Mouse (Mus musculus) liver, embryonic 15.5 days (tissue): ENCODE data around the gene Palm3. TPM values are rescaled to one million over a fixed set of nuclear protein-coding genes. Genes with fewer than 3 reads are reported as not detected.

Experiments used
- ATAC-seq: fragments of 200-750 bp; cut with Nextera tagmentation; 2 replicates; pipeline ENCODE4 v1.8.0; 2017; ENCODE audit warnings: moderate number of reproducible peaks, mild to moderate bottlenecking, moderate library complexity; ENCODE audit not compliant: insufficient read depth
- H3K27ac ChIP-seq: fragments of 300-500 bp; sonication (generic); replicated peaks from 2 replicates; pipeline ENCODE4 v1.5.1; 2015; ENCODE audit warnings: mild to moderate bottlenecking, inconsistent platforms
- H3K27me3 ChIP-seq: fragments of 300-500 bp; sonication (generic); 2 replicates; pipeline ENCODE4 v1.6.1; 2015; ENCODE audit warnings: mild to moderate bottlenecking, inconsistent platforms
- H3K36me3 ChIP-seq: fragments of 300-500 bp; sonication (generic); replicated peaks from 2 replicates; pipeline ENCODE4 v1.6.1; 2015; ENCODE audit warnings: moderate library complexity, mild to moderate bottlenecking, inconsistent platforms
- H3K4me1 ChIP-seq: fragments of 300-500 bp; sonication (generic); replicated peaks from 2 replicates; pipeline ENCODE4 v1.6.1; 2015; ENCODE audit warnings: inconsistent platforms
- H3K4me2 ChIP-seq: fragments of 300-500 bp; sonication (generic); 2 replicates; pipeline ENCODE4 v1.6.1; 2015; ENCODE audit warnings: moderate library complexity, mild to moderate bottlenecking, inconsistent platforms
- H3K4me3 ChIP-seq: fragments of 300-500 bp; sonication (generic); replicated peaks from 2 replicates; pipeline ENCODE4 v1.5.1; 2015; ENCODE audit warnings: mild to moderate bottlenecking, inconsistent platforms
- H3K9ac ChIP-seq: fragments of 300-500 bp; sonication (generic); 2 replicates; pipeline ENCODE4 v1.6.1; 2015; ENCODE audit warnings: moderate library complexity, mild to moderate bottlenecking, inconsistent platforms
- H3K9me3 ChIP-seq: fragments of 300-500 bp; sonication (generic); replicated peaks from 2 replicates; pipeline ENCODE4 v1.6.1; 2016; ENCODE audit warnings: inconsistent platforms
- WGBS: fragments of 180-500 bp; shearing (Covaris S2); methylation state at CpG from one replicate; pipeline ENCODE4 v1.1.7; 2015; ENCODE audit warnings: mixed read lengths; ENCODE audit not compliant: insufficient replicate concordance; 5-methylcytosine and 5-hydroxymethylcytosine counted together
- polyA plus RNA-seq: library from polyadenylated mRNA; unstranded; fragments of >200 nt; fragmentation: Nextera tagmentation; extraction: Ambion mirVana; gene quantifications from 2 replicates; pipeline ENCODE4 v1.2.1, GENCODE M21; 2015

Palm3 gene
- polyA plus RNA-seq, 1 experiment from 2014 or later = 0.23 TPM

- no peak; the same call in 1 of the 2 replicates for ATAC-seq
- H3K27ac ChIP-seq = no peak overlapping the region
- no peaks in the 10 kb centered on the region for H3K36me3 ChIP-seq
- H3K4me1 ChIP-seq = peaks cover 6% of the 10 kb centered on the region; the same call in 1 of the 2 replicates
- WGBS = 24% methylated on average over 3 of the region's 3 CpGs
- H3K9me3 ChIP-seq = no peaks in the 10 kb centered on the region
- no peak overlapping the region for H3K4me3 ChIP-seq
- peaks cover 22% of the 10 kb centered on the region for H3K27me3 ChIP-seq
- H3K9ac ChIP-seq = no peak overlapping the region
- H3K4me2 ChIP-seq = no peak overlapping the region
Observed at GRCm38 (mm10) chr8:84052746-84053145, 31.5 kb downstream of the Palm3 start.

- Histone ChIP-seq H3K9me3 (no peaks in the 10 kb centered on the region), H3K4me3 (no peak overlapping the region), H3K4me2 (no peak overlapping the region), H3K36me3 (no peaks in the 10 kb centered on the region), H3K9ac (no peak overlapping the region), H3K27me3 (peaks cover 22% of the 10 kb centered on the region), H3K27ac (no peak overlapping the region), H3K4me1 (peaks cover 6% of the 10 kb centered on the region; the same call in 1 of the 2 replicates)
- no peak for ATAC-seq
- WGBS = 77% methylated on average over 5 of the region's 5 CpGs
Observed at GRCm38 (mm10) chr8:84053229-84053628, 32.0 kb downstream of the Palm3 start.

DNA sequence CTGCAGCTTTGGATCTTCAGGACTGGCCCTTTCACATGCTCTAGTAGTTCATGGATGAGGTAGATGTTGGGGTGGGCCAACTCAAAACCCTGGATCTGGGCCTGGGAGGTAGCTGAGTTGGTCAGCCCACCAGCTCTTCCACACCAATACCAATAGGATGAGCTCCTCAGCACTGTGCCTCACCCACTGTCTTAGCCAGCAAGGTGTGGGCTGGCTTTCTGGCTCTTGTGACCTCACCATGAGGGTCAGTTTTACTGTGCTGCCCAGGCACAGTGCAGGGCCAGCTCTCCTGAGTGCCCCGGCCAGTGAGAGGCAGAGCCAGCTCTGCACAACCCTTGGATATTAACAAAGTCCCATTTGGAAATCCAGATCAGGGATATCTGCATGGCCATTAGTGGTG lies 36.6 kb downstream of the Palm3 start:
- Histone ChIP-seq H3K4me3 (no peak overlapping the region), H3K27ac (no peak overlapping the region), H3K27me3 (0 out of 2 replicates have a peak, but pooled peaks cover 4% of the 10 kb centered on the region), H3K36me3 (no peaks in the 10 kb centered on the region), H3K4me2 (no peak overlapping the region), H3K4me1 (peaks cover 8% of the 10 kb centered on the region; the same call in 1 of the 2 replicates), H3K9ac (no peak overlapping the region), H3K9me3 (no peaks in the 10 kb centered on the region)
- 62% methylated on average over 1 of the region's 1 CpGs for WGBS
- no peak for ATAC-seq

- ATAC-seq = no peak
- Histone ChIP-seq H3K9me3 (no peaks in the 10 kb centered on the region), H3K4me2 (no peak overlapping the region), H3K4me3 (no peak overlapping the region), H3K27me3 (0 out of 2 replicates have a peak, but pooled peaks cover 4% of the 10 kb centered on the region), H3K27ac (no peak overlapping the region), H3K4me1 (peaks cover 15% of the 10 kb centered on the region; the same call in 1 of the 2 replicates), H3K36me3 (no peaks in the 10 kb centered on the region), H3K9ac (no peak overlapping the region)
- WGBS = 81% methylated on average over 2 of the region's 2 CpGs
Observed at GRCm38 (mm10) chr8:84059226-84059625, 38.0 kb downstream of the Palm3 start.

GRCm38 (mm10) chr8:84060245-84060644 lies 39.0 kb downstream of the Palm3 start:
- no peaks in the 10 kb centered on the region for H3K9me3 ChIP-seq
- WGBS = 28% methylated on average over 2 of the region's 2 CpGs

GRCm38 (mm10) chr8:84063861-84064610 lies 42.8 kb downstream of the Palm3 start:
- Histone ChIP-seq H3K9ac (no peak overlapping the region), H3K36me3 (no peaks in the 10 kb centered on the region), H3K4me3 (no peak overlapping the region), H3K4me2 (no peak overlapping the region), H3K9me3 (no peaks in the 10 kb centered on the region), H3K27me3 (no peaks in the 10 kb centered on the region), H3K4me1 (peaks cover 50% of the 10 kb centered on the region), H3K27ac (peak overlapping the region; percentile 21; the same call in 1 of the 2 replicates)
- no peak for ATAC-seq
- 26% methylated on average over 8 of the region's 8 CpGs for WGBS

More at GRCm38 (mm10) chr8:84060245-84060644, 39.0 kb downstream of the Palm3 start:
- no peak overlapping the region for H3K27ac ChIP-seq
- peak; percentile 67 for ATAC-seq
- no peak overlapping the region for H3K4me3 ChIP-seq
- 0 out of 2 replicates have a peak, but pooled peaks cover 4% of the 10 kb centered on the region for H3K27me3 ChIP-seq
- no peak overlapping the region for H3K9ac ChIP-seq
- H3K4me2 ChIP-seq = no peak overlapping the region
- H3K4me1 ChIP-seq = peaks cover 25% of the 10 kb centered on the region
- no peaks in the 10 kb centered on the region for H3K36me3 ChIP-seq

DNA sequence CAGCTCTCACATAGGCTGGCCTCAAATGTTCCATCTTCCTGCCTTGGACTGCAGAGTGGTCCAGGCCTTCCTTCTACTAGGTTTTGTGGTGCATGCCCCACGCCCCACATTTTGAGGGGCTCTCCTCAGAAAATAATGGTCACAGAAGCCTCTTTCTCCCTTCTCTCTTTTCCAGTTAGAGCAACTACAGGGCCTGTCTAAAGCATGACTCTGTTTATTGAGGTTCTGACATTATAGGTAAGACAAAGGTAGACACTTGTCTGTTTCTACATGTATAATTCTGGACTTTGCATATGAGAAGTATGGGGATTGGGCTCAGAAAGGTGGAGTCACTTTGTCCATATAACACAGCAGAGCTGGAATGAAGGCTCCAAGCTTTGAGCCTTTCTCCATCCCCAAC lies 43.8 kb downstream of the Palm3 start, which contains the start of gene Gm10643:
Gm10643 (minus strand) TSS at position 101 of the 400 bp plus-strand sequence.
- no peak for ATAC-seq
- 85% methylated on average over 1 of the region's 1 CpGs for WGBS

GRCm38 (mm10) chr8:84065457-84066072 lies 44.3 kb downstream of the Palm3 start:
- peak overlapping the region; percentile 74 for H3K4me3 ChIP-seq
- H3K4me1 ChIP-seq = peaks cover 58% of the 10 kb centered on the region
- H3K4me2 ChIP-seq = peak overlapping the region; percentile 92
- H3K27ac ChIP-seq = peak overlapping the region; percentile 96
- no peak for ATAC-seq
- H3K9ac ChIP-seq = peak overlapping the region; percentile 76
- H3K27me3 ChIP-seq = no peaks in the 10 kb centered on the region
- WGBS = 15% methylated on average over 5 of the region's 5 CpGs
- H3K9me3 ChIP-seq = no peaks in the 10 kb centered on the region
- no peaks in the 10 kb centered on the region for H3K36me3 ChIP-seq

More for the DNA sequence above, 43.8 kb downstream of the Palm3 start, which contains the start of gene Gm10643:
- Histone ChIP-seq H3K4me1 (peaks cover 60% of the 10 kb centered on the region), H3K36me3 (no peaks in the 10 kb centered on the region), H3K9ac (peak within 1 kb of the TSS; percentile 76), H3K27ac (peak within 1 kb of the TSS; percentile 96), H3K4me2 (peak within 1 kb of the TSS; percentile 92), H3K27me3 (no peaks in the 10 kb centered on the region), H3K9me3 (no peaks in the 10 kb centered on the region), H3K4me3 (peak within 1 kb of the TSS; percentile 74)

DNA sequence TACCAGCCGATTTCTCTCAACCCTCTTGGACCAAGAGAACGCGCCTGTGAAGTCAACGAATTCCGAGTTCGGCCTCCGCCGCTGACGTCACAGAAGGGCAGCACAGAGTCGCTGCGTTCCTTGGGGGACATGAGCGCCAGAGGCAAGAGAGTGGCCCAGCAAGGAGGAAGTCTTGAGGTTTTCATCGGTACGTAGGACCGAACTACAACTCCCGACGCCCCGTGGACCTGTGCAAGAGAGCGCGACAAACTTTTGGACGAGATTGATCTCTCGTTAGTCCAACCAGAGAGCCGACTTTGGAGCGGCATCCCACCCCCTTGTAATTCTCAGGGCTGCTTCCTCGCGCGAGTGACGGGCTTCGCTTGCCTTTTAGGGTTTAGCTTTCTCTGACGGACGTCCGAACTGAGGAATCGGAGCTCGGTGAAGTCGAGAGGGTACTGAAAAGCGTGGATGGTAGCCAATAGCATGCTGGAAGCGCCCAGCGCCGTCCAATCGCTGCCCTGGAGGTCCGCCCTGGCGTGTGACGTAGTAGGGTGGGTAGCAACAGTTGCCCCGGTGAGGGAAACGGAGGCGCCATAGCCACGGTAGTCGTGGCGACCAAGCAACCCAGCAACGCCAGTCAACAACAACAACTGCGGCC lies 45.1 kb downstream of the Palm3 start, which contains the start of gene Rfx1:
Rfx1 (plus strand) TSS at position 544 of the 640 bp plus-strand sequence.
- Histone ChIP-seq H3K27ac (peak within 1 kb of the TSS; percentile 96), H3K4me1 (peaks cover 65% of the 10 kb centered on the region), H3K36me3 (no peaks in the 10 kb centered on the region), H3K9ac (peak within 1 kb of the TSS; percentile 76), H3K4me3 (peak within 1 kb of the TSS; percentile 74), H3K27me3 (no peaks in the 10 kb centered on the region), H3K9me3 (no peaks in the 10 kb centered on the region), H3K4me2 (peak within 1 kb of the TSS; percentile 92)
- peak; percentile 95 for ATAC-seq
- WGBS = under 1% methylated on average over 51 of the region's 51 CpGs

- peak overlapping the region; percentile 76 for H3K9ac ChIP-seq
- H3K4me3 ChIP-seq = peak overlapping the region; percentile 74
- no peaks in the 10 kb centered on the region for H3K27me3 ChIP-seq
- under 1% methylated on average over 58 of the region's 58 CpGs for WGBS
- peaks cover 72% of the 10 kb centered on the region for H3K4me1 ChIP-seq
- peak overlapping the region; percentile 92 for H3K4me2 ChIP-seq
- ATAC-seq = peak; percentile 69
- H3K27ac ChIP-seq = peak overlapping the region; percentile 96
- H3K9me3 ChIP-seq = no peaks in the 10 kb centered on the region
- H3K36me3 ChIP-seq = no peaks in the 10 kb centered on the region
Observed at GRCm38 (mm10) chr8:84067047-84067573, 45.8 kb downstream of the Palm3 start.
